Mouse (Mus musculus) retina, postnatal 7 days (tissue): ENCODE measurements around the gene Akirin2.
"Not testable (repeated sequence)": the region's sequence is repeated elsewhere in the genome, so short reads cannot be mapped to it uniquely, and the experiment has no call there.

Experiments
- DNase-seq: peaks from one replicate; pipeline ENCODE4 v3.0.0-alpha.2; 2012; ENCODE audit warnings: low read depth, low spot score

Gene Akirin2

GRCm38 (mm10) chr4:34550748-34551097 lies at the start of gene Akirin2:
Akirin2 (plus strand) TSS chr4:34550937.
- DNase-seq = no peak

DNA sequence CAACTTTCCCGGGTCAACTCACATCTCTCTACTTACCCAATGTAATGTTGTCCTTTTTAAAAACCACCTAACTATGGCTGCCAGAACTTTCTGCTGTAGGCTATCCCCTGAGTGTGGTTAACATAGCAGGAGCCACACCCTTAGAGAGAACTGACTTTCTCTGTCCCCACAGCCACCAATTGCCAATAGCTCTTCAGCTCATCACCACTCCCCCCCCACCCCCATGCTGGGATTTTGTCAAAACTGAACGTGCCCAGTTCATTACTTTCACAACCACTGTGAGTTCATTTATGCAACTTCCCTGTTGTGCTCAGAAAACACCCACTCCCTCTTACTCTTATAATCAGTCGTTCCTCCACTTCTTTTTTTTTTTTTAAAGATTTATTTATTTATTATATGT lies 40.4 kb upstream of the Akirin2 start:
- DNase-seq = no peak

DNA sequence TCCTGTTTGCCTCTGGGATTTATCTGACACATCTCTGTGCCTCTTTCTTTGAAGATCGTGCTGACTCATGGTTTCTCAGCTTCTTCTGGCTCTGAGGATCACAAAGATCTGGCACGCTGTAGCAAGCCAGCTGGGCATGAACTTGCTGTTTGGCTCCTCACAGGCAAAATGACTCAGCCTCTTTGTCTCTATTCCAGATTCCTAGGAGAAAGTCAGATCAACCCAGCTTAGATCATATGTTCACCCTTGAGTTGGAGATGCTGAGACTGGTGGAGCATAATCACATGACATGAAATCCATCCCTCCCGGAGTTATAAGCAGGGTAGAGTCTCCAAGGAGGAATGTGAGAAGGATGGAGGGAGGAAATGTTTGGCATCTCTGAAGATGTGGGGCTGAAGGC lies 27.9 kb upstream of the Akirin2 start:
- DNase-seq = no peak

- no peak for DNase-seq
These were observed 27.2 kb upstream of the Akirin2 start for GRCm38 (mm10) chr4:34523586-34523985.

DNA sequence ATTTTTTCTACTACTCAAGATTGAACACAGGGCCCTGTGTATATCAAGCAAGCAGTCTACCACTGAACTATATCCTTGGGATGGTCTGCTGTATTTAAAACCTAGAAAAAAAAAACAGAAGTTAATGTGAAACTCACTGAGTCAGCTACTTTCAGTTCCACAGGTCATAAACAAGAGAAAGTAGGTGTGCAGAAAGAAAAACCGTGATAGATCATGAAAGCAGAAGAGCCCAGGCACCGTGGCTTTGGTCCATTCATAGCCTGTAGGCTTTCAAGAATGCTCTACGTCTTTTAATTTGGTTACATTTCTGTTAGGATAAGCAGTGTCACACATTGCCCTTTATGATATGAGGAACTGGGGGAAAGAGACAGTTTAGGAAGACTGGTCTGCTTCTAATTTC lies 24.0 kb upstream of the Akirin2 start:
- no peak for DNase-seq

- no peak for DNase-seq
These were observed 22.2 kb upstream of the Akirin2 start for GRCm38 (mm10) chr4:34528430-34529100.

GRCm38 (mm10) chr4:34529379-34529778 lies 21.4 kb upstream of the Akirin2 start:
- no peak for DNase-seq

DNA sequence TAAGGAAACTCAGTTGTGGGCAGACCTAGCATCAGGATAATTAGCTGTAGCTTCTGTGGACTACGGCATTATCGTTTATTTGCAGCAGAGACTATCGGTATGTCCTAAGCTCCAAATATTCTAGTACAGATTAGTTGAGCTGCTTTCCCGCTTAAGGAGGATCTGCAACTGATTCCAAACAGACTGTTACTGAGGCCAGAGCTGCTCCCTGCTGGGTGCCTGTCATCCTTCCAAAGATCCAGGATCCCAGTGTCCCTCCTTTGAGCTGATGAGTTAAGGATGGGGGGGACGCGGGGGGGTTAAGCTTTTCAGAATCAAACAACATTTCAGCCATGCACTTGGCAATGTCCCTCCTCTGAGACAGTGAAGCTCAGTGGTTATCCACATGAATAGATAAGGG lies 20.8 kb upstream of the Akirin2 start:
- DNase-seq = no peak

GRCm38 (mm10) chr4:34549981-34550747 lies 573 bp upstream of the Akirin2 start:
- peak; percentile 92 for DNase-seq

GRCm38 (mm10) chr4:34551098-34551809 lies 517 bp downstream of the Akirin2 start:
- no peak for DNase-seq

GRCm38 (mm10) chr4:34551966-34552365 lies 1.2 kb downstream of the Akirin2 start:
- no peak for DNase-seq

DNA sequence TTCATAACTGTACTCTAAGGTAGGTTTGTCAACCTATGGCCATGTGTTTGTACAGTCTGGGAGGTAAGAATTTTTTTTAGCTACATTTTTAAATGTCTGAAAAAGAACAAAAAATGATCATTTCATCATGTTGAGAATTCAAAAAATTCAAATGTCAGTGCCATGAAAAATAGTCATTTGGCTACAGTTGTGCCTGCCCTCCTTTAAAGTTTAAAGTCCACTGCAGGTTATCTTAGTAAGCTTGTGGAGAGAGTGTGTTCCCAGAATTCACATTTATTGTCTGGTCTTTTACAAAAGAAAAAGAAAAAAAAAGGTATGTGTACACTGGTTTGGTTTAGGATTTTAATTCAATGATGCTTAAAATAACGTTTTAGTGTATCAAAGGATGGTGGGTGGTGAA lies 3.9 kb downstream of the Akirin2 start:
- DNase-seq = no peak

- DNase-seq = no peak
These were observed 4.9 kb downstream of the Akirin2 start for GRCm38 (mm10) chr4:34555604-34556003.

GRCm38 (mm10) chr4:34556183-34556582 lies 5.4 kb downstream of the Akirin2 start:
- no peak for DNase-seq

- no peak for DNase-seq
These were observed 10.2 kb downstream of the Akirin2 start for GRCm38 (mm10) chr4:34560971-34561370.

DNA sequence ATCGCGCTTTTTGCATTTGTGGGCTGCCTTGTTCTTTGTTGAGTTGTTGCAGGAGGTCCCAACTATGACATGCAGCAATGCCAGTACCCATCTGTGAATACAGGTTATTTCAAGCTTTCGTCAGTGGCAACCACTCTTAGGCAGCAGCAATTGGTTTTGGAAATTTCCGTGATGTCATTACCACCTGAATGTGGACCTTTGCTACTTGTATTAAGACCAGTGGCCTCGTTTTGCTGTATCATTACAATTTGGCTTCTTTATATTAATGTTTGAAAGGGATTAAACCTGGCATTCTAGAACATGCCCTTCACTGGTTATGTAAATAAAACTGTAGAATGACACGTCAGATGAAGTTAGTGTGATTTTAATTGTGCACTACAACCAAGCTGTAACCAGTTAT lies 15.5 kb downstream of the Akirin2 start:
- no peak for DNase-seq

DNA sequence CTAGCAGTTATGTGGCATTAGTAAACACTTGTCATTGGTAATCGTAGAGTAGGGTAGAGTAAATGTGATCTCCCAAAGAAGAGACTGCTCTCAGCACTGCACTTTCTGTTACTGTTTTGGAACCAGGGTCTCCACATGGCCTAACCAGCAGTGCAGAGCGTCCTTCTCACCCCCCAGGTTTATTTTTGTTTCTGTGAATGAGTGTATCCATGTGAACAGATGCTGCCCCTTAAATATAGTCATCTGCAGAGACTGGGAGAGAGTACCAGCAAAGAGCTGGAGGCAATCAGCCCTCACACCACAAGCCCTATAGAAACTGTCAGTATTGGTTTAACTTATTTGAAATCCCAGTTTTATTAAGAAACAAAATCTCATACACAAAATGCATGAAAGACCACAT lies 22.1 kb downstream of the Akirin2 start:
- no peak for DNase-seq

GRCm38 (mm10) chr4:34577028-34577427 lies 26.3 kb downstream of the Akirin2 start:
- peak; percentile 9 for DNase-seq

- DNase-seq = no peak
These were observed 28.5 kb downstream of the Akirin2 start for GRCm38 (mm10) chr4:34579215-34579614.

DNA sequence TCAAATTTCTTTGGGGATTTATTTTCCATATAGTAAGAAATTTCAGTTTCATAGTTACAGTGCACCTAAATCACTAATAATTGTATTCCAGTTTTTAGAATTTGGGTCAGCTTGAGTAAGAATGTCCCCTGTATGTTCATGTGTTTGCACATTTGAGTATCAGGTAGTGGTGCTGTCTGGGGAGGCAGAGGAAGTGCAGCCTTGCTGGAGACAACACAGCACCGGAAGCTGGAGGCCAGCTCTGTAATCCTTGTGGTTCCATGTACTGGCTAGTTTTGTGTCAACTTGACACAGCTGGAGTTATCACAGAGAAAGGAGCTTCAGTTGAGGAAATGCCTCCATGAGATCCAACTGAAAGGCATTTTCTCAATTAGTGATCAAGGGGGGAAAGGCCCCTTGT lies 30.8 kb downstream of the Akirin2 start:
- not testable (repeated sequence) for DNase-seq

GRCm38 (mm10) chr4:34581990-34582389 lies 31.3 kb downstream of the Akirin2 start:
- DNase-seq = no peak

DNA sequence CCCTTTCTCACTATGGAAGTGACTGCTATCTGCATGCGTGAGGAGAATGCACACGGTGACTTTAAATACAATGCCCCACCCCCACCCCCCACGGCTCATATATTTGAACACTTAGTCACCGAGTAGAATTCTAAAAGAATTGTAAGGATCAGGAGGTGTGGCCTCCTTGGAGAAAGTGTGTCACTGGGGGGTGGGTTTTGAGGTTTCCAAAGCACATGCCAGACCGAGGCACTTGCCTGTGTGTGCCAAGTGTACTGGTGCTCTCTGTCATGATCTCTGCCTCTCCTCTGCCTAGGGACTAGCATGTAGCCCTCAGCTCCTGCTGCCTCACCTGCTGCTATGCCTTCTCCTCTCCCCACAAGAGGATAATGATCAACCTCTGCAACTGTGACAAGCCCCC lies 31.7 kb downstream of the Akirin2 start:
- DNase-seq = no peak

DNA sequence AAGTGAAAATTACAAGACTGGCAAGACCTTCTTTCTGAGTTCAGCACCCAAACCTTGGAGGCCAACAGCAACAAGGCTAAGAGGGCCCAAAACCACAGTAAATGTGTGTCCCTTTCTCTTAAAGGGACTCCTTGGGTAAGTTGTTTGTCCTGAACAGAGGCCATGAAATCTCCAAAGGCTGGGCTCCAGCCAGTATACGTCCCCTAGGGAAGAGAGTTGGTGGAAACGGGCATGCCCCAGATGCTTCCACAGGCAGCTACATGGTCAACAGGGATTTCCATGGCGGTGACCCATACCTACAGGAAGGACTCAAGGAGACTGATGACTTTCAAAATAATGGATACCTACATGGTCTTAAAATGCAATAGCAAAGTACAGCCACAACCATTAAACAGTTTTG lies 32.7 kb downstream of the Akirin2 start:
- DNase-seq = no peak
